Mouse (Mus musculus) ovary, postnatal 36 days (tissue): ENCODE measurements around the gene Psme1.

Experiments
- DNase-seq: peaks from one replicate; pipeline ENCODE4 v3.0.0; 2022; ENCODE audit warnings: low spot score, mixed read lengths

Psme1 gene

GRCm38 (mm10) chr14:55571760-55572159 is 6.2 kb upstream of the Psme1 start:
- DNase-seq = no peak

DNA sequence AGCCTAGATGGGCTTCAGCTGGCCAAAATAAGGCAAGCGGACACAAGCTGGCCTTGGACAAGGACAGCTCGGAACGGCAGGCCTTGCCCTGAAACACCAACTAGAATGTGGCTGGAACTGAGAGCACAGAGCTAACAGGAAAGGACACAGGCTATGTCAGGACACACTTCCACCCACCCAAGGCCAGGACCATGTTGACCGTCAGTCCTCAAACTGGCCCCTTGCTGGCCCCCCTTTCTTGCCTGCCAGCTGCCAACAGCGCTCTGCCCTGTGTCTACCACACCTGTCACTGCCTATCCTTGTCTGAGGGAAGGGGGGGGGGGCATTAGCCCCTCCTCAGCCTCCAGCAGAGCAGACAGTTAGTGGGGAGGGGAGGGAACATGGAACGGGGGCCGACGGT is 2.6 kb upstream of the Psme1 start, which contains the start of gene Fitm1:
Gene Fitm1 (plus strand): TSS at position 316 of the 400 bp plus-strand sequence.
- DNase-seq = no peak

GRCm38 (mm10) chr14:55575711-55576110 is 2.2 kb upstream of the Psme1 start:
- DNase-seq = no peak

GRCm38 (mm10) chr14:55576376-55576775 is 1.5 kb upstream of the Psme1 start:
- no peak for DNase-seq

DNA sequence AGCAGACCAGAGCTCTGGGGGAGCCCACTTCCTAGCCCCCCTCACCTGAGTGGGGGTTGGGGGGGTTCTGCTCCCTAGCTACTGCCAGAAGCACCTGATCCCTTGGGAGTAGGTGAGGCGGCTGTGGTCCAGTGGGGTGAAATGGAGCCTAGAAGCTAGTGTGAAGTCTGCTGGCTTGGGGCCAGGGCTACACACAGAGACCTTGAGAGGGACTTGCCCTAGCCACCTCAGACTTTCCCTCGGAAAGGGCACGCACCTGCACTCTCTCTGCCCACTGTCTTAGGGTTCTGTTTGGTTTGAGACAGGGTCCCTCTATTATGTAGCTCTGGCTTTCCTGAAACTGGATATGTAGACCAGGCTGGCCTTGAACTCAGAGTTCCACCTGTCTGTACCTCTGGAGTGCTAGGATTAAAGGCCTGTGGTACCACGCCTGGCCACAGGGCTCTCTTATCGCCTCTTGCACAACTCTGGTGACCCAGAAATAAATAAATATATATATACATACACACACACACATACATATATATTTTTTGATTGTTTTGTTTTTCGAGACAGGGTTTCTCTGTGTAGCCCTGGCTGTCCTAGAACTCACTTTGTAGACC is 846 bp downstream of the Psme1 start:
- peak; percentile 69 for DNase-seq

GRCm38 (mm10) chr14:55579511-55580496 is 1.9 kb downstream of the Psme1 start:
- DNase-seq = no peak

GRCm38 (mm10) chr14:55580731-55581130 is 2.8 kb downstream of the Psme1 start:
- no peak for DNase-seq

GRCm38 (mm10) chr14:55581981-55582681 is 4.2 kb downstream of the Psme1 start:
- DNase-seq = no peak

- DNase-seq = no peak
These were observed 6.4 kb downstream of the Psme1 start for GRCm38 (mm10) chr14:55584303-55584701.

- peak; percentile 82 for DNase-seq
These were observed 7.0 kb downstream of the Psme1 start, which contains the start of gene Emc9 for GRCm38 (mm10) chr14:55584702-55585565. Emc9 (minus strand) TSS chr14:55585302.

GRCm38 (mm10) chr14:55585566-55585960 is 7.6 kb downstream of the Psme1 start:
- DNase-seq = no peak

DNA sequence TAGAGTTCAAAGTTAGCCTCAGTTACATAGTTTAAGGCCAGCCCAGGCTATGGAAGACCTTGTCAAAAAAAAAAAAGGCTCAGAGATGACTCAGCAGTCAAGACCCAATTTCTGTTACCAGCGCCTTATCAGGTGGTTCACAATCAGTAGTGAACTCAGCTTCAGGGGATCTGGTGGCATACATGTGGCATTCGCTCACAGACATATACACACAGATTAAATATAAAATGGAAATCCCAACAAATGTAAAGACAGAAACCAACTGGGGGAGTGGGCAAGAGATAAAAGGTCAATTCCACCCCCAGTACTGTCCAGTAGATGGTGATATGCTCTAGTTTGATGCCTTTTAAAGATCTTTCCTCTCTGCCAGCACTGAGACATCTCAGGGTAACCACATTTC is 8.2 kb downstream of the Psme1 start:
- DNase-seq = no peak

- no peak for DNase-seq
These were observed 11.3 kb downstream of the Psme1 start for GRCm38 (mm10) chr14:55589271-55589670.

DNA sequence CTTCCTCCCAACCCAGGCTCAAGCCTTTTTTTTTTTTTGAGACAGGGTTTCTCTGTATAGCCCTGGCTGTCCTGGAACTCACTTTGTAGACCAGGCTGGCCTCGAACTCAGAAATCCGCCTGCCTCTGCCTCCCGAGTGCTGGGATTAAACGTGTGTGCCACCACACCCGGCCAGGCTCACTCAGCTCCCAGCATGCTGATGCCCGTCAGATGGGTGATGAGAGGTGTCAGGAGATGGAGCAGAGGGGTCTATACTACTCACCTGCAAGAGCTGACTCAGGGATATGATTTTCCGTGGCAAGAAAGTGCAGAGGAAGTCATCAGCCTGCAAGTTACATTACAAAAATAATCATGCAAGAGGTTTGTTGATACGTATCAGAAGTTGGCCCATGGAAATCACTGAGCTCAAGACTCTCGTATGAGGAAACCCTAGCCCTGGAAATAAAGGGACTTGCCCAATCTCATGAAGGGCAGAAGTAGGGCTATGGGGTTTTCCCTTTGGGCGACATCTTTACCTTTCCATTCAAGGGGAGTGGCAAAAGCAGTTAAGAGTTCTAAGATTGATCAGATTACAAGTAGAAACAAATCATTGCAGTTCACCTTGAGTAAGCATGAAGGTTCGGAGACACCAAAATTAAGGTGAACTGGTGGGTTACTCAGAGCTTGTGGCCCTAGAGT is 12.0 kb downstream of the Psme1 start:
- no peak for DNase-seq

DNA sequence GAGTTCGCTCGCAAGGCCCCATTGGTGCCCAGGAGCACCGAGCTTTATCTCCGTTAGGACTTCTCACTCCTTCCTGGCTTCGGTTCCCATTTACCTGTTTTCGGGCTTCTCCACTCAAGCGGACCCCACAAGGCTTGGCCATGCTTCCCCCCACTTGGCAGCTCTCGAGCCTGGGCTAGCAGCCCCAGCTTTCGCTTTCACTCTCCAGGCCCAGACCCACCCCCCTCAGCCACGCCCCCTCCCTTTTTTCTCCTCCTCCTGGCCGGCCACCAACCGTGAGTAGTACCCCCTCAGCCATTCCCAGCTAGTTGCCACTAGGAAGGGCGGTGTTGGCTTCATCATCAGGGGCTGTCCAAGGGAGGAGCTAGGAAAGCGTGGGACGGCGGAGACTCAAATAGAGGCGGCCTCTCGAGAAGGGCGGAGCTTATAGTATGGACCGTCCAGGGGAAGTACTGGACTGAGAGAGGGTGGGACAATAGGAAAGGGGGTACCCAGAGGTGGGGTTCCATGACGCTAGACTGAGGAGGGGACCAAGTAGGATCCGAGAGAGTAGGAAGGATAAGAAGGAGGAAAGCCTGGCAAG is 12.9 kb downstream of the Psme1 start, which contains the start of gene Psme2:
Gene Psme2 (minus strand): TSS at position 366 of the 583 bp plus-strand sequence.
- DNase-seq = peak; percentile 89

- peak; percentile 91 for DNase-seq
These were observed 13.5 kb downstream of the Psme1 start, which contains the start of gene Rnf31 for GRCm38 (mm10) chr14:55591331-55591891. Rnf31 (plus strand) TSS chr14:55591708.

GRCm38 (mm10) chr14:55592226-55592625 is 14.3 kb downstream of the Psme1 start:
- no peak for DNase-seq

DNA sequence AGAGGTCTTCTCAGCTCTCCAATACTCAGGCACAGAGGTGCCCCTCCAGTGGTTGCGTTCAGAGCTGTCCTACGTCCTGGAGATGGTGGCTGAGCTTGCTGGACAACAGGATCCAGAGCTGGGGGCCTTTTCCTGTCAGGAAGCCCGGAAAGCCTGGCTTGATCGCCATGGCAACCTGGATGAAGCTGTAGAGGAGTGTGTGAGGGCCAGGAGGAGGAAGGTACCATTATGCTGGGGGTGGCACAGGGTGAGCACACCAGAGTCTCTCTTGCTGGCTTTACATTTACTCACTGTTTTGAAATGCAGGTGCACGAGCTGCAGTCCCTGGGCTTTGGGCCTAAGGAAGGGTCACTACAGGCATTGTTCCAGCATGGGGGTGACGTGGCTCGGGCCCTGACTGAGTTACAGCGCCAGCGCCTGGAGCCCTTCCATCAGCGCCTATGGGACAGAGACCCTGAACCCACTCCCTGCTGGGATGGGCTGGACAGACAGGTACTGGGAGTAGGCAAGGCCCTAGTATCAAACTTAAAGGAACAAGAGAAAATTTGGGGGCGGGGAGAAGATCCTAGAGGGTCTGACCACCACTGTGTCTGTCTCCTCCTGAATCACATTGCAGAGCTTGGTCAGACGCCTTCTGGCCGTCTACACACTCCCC is 18.2 kb downstream of the Psme1 start:
- no peak for DNase-seq
